Mouse (Mus musculus) common myeloid progenitor, adult 5-6 weeks (primary cell): Measurements from ENCODE around the gene Rtn4rl2. TPM values are rescaled to one million over a fixed set of nuclear protein-coding genes. Genes with fewer than 3 reads are reported as not detected.

Experiments
- ATAC-seq: replicated peaks from 2 replicates; pipeline ENCODE4 v1.8.0; 2016; ENCODE audit warnings: low read depth, mild to moderate bottlenecking, moderate TSS enrichment, inconsistent platforms; ENCODE audit not compliant: poor library complexity, severe bottlenecking
- total RNA-seq: library from RNA; stranded (forward); fragments of 200-1000, 187-1606 nt; gene quantifications from 2 replicates; pipeline ENCODE4 v1.2.3, GENCODE M21; 2017

Gene Rtn4rl2
- total RNA-seq, 1 experiment from 2014 or later = not detected

GRCm38 (mm10) chr2:84885084-84886055 lies 1.1 kb downstream of the Rtn4rl2 start:
- ATAC-seq = no peak

DNA sequence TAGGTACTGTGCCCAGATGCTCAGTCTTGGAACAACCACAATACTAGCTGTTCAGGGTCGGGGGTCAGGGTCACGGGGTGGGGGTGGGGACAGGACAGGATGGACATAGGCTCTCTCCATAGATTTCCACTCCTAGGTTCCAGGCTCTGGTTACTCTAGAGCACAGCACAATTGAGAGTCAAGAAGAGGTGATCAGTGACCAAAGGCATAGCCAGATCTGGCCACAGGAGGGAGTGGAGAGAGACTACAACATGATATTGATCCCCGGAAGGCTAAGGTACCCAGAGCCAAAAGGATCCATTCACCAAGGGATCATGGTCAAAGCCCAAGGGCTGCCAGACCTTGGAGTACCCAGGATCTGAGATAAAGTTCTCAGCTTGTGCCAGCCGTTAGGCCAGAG lies 1.9 kb downstream of the Rtn4rl2 start:
- ATAC-seq = no peak

- ATAC-seq = no peak
These were observed 2.6 kb downstream of the Rtn4rl2 start for GRCm38 (mm10) chr2:84883942-84884341.

DNA sequence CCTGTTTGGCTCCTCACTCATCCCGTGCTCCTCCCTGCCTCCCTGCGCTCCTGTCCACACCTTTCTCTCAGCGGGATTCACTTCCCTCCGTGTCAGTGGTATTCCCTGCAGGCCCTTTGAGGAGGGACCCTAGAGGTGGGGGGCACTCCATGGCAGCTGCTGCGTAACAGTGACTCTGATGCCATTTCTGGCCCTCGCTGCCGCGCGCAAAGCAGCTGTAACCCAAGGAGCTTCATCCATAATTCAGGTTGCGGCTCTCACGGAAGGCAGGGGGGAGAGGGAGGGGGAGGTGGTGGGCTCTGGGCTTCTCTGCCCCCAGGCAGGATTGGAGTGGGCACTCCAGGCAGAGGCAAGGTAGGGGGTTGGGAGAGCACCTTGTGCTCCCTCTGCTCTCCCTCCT lies 3.0 kb downstream of the Rtn4rl2 start:
- no peak for ATAC-seq

DNA sequence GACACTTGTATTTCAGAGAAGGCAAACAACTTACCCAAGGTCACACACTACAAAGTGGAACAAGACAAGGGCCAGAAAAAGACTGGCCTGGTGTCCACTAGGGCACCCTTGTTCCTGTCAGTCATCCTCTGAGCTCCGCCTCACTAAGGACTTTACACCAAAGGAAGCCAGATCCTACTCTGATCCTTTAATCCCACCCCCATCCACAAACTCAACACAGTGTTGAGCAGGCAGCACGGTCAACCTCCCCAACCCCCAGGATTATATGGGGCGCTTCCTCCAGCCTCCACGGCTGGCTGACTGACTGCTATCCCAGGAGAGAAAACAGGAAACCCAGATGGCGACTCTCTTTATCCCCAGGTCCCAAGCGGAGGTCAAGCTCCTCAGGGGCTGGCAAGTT lies 3.4 kb downstream of the Rtn4rl2 start:
- no peak for ATAC-seq

- ATAC-seq = peak; percentile 71
These were observed 3.9 kb downstream of the Rtn4rl2 start for GRCm38 (mm10) chr2:84882606-84883005.

DNA sequence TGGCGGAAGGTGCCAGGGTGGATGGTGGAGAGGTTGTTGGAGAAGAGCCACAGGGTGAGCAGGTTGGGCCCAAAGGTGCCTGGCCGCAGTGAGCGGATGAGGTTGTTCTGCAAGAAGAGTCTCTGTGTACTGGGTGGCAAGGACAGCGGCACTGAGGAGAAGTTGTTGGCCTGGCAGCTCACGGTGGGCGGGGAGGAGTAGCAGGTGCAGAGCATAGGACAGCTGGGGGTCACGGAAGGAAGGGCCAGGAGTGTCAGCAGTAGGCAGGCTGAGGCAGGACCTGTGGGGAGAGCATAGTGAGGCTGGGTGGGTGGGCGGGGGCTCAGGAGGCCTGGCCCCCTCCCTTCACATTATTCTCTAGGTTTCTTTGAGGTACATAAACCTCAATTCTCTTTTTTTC lies 5.9 kb downstream of the Rtn4rl2 start:
- ATAC-seq = no peak

- no peak for ATAC-seq
These were observed 10.7 kb downstream of the Rtn4rl2 start for GRCm38 (mm10) chr2:84875842-84876241.

GRCm38 (mm10) chr2:84872105-84872716 lies 14.3 kb downstream of the Rtn4rl2 start:
- ATAC-seq = no peak

- 0 out of 2 replicates have a peak, but pooled peaks have one; percentile 12 for ATAC-seq
These were observed 15.8 kb downstream of the Rtn4rl2 start for GRCm38 (mm10) chr2:84870623-84871160.

DNA sequence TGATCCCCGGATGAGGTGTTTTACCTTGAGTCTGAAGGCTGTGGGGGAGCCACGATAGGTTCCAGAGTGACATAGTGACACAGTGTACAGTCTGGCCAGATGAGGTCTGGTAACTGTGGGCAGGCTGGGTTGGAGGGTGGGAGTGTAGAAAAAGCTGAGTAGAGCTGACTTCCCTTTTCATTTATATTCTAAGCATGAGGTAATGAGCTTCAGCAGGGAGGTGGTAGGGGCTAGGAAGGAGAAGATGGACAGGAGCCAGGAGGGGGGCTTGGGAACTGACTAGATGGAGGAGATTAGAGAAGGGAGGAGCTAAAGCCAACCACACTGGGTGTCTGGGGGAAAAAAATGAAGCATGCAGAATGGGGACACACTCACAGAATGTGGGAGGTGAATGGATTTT lies 17.5 kb downstream of the Rtn4rl2 start:
- peak; percentile 53 for ATAC-seq

DNA sequence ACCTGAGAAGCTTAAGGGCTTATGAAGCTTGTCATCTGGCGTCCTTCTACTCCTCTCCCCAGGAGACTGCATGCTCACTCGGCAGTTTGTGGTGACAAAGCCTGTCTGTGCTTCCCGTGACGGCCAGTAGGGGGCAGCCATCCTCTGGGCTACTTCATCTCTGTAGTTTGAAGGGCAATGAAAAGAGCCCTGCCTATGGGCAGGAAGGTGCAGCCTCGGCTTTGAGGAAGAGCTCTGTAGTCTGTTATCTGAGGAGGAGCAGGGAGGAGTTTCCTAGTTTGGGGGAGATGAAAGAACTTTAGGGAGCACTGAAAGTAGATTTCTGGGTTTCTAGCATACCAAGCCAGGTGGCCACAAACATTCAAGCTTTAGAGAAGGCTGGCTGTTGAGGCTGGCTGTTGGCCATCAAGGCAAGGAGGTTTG lies 18.0 kb downstream of the Rtn4rl2 start:
- peak; percentile 67 for ATAC-seq

DNA sequence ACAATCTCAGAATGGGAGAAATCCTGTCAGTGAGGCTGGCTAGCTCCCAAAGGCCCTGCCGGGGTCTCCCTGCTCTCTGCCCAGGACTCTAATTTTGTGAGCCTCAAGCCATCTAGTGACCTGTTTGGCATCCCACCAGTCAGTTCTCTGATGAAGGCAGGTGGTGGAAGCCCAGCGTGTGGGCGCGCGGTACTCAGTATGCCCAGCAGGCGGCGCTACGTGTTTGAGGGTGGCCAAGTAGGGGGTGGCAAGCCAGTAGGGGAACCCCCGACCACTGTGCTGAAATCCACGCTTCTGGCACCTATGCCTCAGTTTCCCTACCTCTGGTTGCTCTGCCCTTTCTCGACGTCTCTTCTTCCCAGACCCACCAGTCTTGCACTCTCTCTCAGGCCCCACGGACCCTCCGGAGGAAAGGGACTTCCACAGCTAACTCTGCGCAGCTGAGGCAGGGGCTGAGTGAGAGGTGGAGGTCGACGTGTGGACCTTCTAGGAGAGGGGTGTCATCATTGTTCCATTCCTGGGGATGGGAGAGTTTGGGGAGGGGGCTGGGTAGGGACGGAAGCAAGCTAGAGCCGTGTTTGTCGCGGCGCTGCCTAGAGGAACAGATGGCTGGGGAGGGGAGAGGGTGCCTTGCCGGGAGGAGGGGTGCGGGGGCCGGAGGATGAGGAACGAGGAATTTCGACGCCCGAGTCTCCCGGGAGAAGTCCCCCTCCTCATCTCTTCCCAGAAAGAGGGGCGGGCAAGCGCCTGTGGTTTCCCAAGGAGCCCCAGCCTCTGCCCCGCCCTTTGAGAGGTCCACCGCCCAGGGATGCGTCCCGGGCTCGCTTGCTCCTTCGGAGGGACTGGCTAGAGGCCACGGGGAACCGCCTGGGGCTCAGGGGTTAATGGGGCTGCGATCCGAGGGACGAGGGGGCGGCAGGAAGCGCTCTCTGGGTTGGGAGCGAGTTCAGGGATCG lies 20.6 kb downstream of the Rtn4rl2 start:
- ATAC-seq = peak; percentile 33; the same call in 1 of the 2 replicates

- ATAC-seq = peak; percentile 46
These were observed 24.3 kb downstream of the Rtn4rl2 start for GRCm38 (mm10) chr2:84862231-84862630.

GRCm38 (mm10) chr2:84861430-84861829 lies 25.1 kb downstream of the Rtn4rl2 start:
- ATAC-seq = no peak

- ATAC-seq = no peak
These were observed 26.3 kb downstream of the Rtn4rl2 start for GRCm38 (mm10) chr2:84859991-84860780.

GRCm38 (mm10) chr2:84858551-84858950 lies 28.0 kb downstream of the Rtn4rl2 start:
- ATAC-seq = no peak

DNA sequence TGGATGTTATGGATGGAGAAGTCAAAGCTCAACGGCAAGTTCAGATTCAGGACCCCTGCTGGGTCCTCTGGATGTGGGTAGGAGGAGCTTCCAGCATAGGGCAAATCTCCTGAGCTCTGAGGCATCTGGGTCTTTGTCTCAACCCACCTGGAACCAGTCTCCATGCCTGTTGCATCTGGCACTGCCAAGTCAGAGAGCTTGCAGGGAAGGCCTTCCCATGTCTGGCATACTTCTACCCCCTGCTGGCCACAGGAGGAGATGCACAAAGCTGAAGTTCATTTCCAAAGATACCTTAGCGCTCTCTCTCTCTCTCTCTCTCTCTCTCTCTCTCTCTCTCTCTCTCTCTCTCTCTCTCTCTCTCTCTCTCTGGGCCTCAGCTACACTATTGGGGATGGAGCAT lies 30.8 kb downstream of the Rtn4rl2 start:
- ATAC-seq = peak; percentile 93
